31 mouse cellular contexts compared by ENCODE assay signal in the genomic region with DNA sequence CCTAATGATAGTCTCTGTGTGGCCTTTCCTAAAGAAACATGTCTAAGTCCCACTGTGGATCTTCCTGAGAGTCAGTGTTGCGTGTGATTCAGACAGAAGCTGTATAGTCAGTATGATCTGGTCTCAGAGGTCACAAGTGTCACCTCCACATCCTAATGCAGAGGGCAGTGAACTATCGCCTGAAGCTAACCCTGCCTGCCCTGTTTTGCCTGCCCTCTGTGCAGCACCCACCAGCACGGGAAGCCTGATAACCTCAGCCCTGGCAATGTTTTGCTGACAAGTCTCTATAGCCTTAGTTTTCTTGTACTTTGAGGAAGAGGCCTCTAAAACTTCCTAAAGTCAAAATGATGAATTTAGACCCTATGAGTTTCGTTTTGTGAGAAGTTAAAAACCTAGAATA.
"Had no signal": no experiment of that assay in that cellular context is flagged by ENCODE, and none has a peak within 500 bp of the region (broad histone marks: within the 10 kb centered on the region; RNA-seq: fewer than 3 reads in every experiment).

No protein-coding gene starts in this region.

- H3K27ac ChIP-seq: left cerebral cortex, adult 2 months; limb, embryonic 10.5 days; limb, embryonic 12.5 days; limb, embryonic 13.5 days; limb, embryonic 15.5 days; liver, embryonic 13.5 days; liver, embryonic 14.5 days; liver, embryonic 15.5 days; lung, embryonic 15.5 days; midbrain, embryonic 10.5 days; midbrain, embryonic 12.5 days; midbrain, embryonic 13.5 days; midbrain, embryonic 15.5 days; neural tube, embryonic 12.5 days; neural tube, embryonic 13.5 days had no signal

- H3K9me3 ChIP-seq: limb, embryonic 10.5 days; limb, embryonic 12.5 days; limb, embryonic 13.5 days; limb, embryonic 15.5 days; liver, embryonic 13.5 days; liver, embryonic 15.5 days; lung, embryonic 15.5 days; megakaryocyte, embryonic 14.5 days; midbrain, embryonic 10.5 days; midbrain, embryonic 12.5 days; midbrain, embryonic 13.5 days; midbrain, embryonic 15.5 days; neural tube, embryonic 12.5 days; neural tube, embryonic 13.5 days had no signal

- H3K4me2 ChIP-seq: limb, embryonic 12.5 days; limb, embryonic 13.5 days; limb, embryonic 15.5 days; liver, embryonic 11.5 days; liver, embryonic 13.5 days; liver, embryonic 15.5 days; lung, embryonic 14.5 days; lung, embryonic 15.5 days; midbrain, embryonic 11.5 days; midbrain, embryonic 12.5 days; midbrain, embryonic 13.5 days; midbrain, embryonic 15.5 days; neural tube, embryonic 12.5 days; neural tube, embryonic 13.5 days had no signal

- H3K9ac ChIP-seq: limb, embryonic 12.5 days; limb, embryonic 13.5 days; limb, embryonic 15.5 days; liver, embryonic 13.5 days; liver, embryonic 14.5 days; liver, embryonic 15.5 days; liver, postnatal 0 days; lung, embryonic 14.5 days; lung, embryonic 15.5 days; midbrain, embryonic 12.5 days; midbrain, embryonic 13.5 days; midbrain, embryonic 15.5 days; neural tube, embryonic 12.5 days; neural tube, embryonic 13.5 days had no signal

- ATAC-seq: liver, postnatal 0 days; lung, postnatal 0 days; midbrain, embryonic 13.5 days; midbrain, embryonic 15.5 days; midbrain, embryonic 16.5 days had no signal

- DNase-seq: left cerebral cortex, postnatal 4 days; liver, embryonic 13.5 days; liver, postnatal 0 days; lung, adult 18-20 months; lung, adult 2 months; lung, embryonic 14.5 days; lung, postnatal 10 days; lung, postnatal 14 days; lung, postnatal 36 days; lung, postnatal 4 days; midbrain, embryonic 14.5 days had no signal

- H3K4me1 ChIP-seq: limb, embryonic 10.5 days; limb, embryonic 12.5 days; limb, embryonic 13.5 days; limb, embryonic 15.5 days; liver, embryonic 13.5 days; liver, embryonic 15.5 days; lung, embryonic 15.5 days; midbrain, embryonic 10.5 days; midbrain, embryonic 12.5 days; midbrain, embryonic 13.5 days; midbrain, embryonic 15.5 days; neural tube, embryonic 12.5 days; neural tube, embryonic 13.5 days had no signal

- H3K27me3 ChIP-seq: limb, embryonic 12.5 days; limb, embryonic 13.5 days; limb, embryonic 15.5 days; liver, embryonic 13.5 days; liver, embryonic 15.5 days; lung, embryonic 15.5 days; megakaryocyte, embryonic 14.5 days; midbrain, embryonic 12.5 days; midbrain, embryonic 13.5 days; midbrain, embryonic 15.5 days; neural tube, embryonic 12.5 days; neural tube, embryonic 13.5 days had no signal

- H3K36me3 ChIP-seq: limb, embryonic 10.5 days; limb, embryonic 12.5 days; limb, embryonic 13.5 days; limb, embryonic 15.5 days; liver, embryonic 13.5 days; liver, embryonic 15.5 days; lung, embryonic 15.5 days; midbrain, embryonic 10.5 days; midbrain, embryonic 12.5 days; midbrain, embryonic 13.5 days; midbrain, embryonic 15.5 days; neural tube, embryonic 12.5 days; neural tube, embryonic 13.5 days had no signal

- H3K4me3 ChIP-seq: left cerebral cortex, adult 2 months; limb, embryonic 10.5 days; limb, embryonic 12.5 days; limb, embryonic 13.5 days; limb, embryonic 15.5 days; liver, embryonic 13.5 days; liver, embryonic 15.5 days; lung, embryonic 15.5 days; megakaryocyte, embryonic 14.5 days; midbrain, embryonic 10.5 days; midbrain, embryonic 12.5 days; midbrain, embryonic 13.5 days; midbrain, embryonic 15.5 days; myocyte; neural tube, embryonic 12.5 days; neural tube, embryonic 13.5 days had no signal
